Mouse (Mus musculus): ENCODE measurements around the gene Get4. TPM values are rescaled to one million over a fixed set of nuclear protein-coding genes. Genes with fewer than 3 reads are reported as not detected.

Get4 gene
- polyA plus RNA-seq, 1 experiment from 2014 or later, result 109 TPM

GRCm38 (mm10) chr5:139291811-139292560, 39.9 kb downstream of the Get4 start:
- Histone ChIP-seq H3K36me3 (ENCODE audit: control insufficient read depth, insufficient read depth, low read length) (no peaks in the 10 kb centered on the region), H3K4me3 (ENCODE audit: low read depth, low read length) (no peak overlapping the region), H3K27ac (ENCODE audit: low read depth, low read length) (no peak overlapping the region), H3K9ac (replicated peaks; ENCODE audit: low read depth, low read length) (no peak overlapping the region), H3K4me2 (ENCODE audit: low read depth, low read length) (no peak overlapping the region), H3K27me3 (ENCODE audit: control insufficient read depth, insufficient read depth, low read length) (no peaks in the 10 kb centered on the region), H3K9me3 (ENCODE audit: control insufficient read depth, low read length) (no peaks in the 10 kb centered on the region), H3K4me1 (ENCODE audit: control insufficient read depth, insufficient read depth, low read length) (no peaks in the 10 kb centered on the region)
- no peak for ATAC-seq (ENCODE audit: low read depth)
- 66% methylated on average over 6 of the region's 6 CpGs for WGBS

- Histone ChIP-seq H3K9ac (replicated peaks; ENCODE audit: low read depth, low read length) (no peak overlapping the region), H3K4me3 (ENCODE audit: low read depth, low read length) (no peak overlapping the region), H3K4me2 (ENCODE audit: low read depth, low read length) (no peak overlapping the region), H3K27ac (ENCODE audit: low read depth, low read length) (no peak overlapping the region), H3K36me3 (ENCODE audit: control insufficient read depth, insufficient read depth, low read length) (no peaks in the 10 kb centered on the region), H3K4me1 (ENCODE audit: control insufficient read depth, insufficient read depth, low read length) (no peaks in the 10 kb centered on the region), H3K27me3 (ENCODE audit: control insufficient read depth, insufficient read depth, low read length) (no peaks in the 10 kb centered on the region), H3K9me3 (ENCODE audit: control insufficient read depth, low read length) (no peaks in the 10 kb centered on the region)
- ATAC-seq (ENCODE audit: low read depth), result no peak
- 84% methylated on average over 2 of the region's 2 CpGs for WGBS
Measured at GRCm38 (mm10) chr5:139294089-139294488, 42.0 kb downstream of the Get4 start.

- no peaks in the 10 kb centered on the region for H3K27me3 ChIP-seq (ENCODE audit: control insufficient read depth, insufficient read depth, low read length)
- H3K4me2 ChIP-seq (ENCODE audit: low read depth, low read length), result no peak overlapping the region
- no peak overlapping the region for H3K27ac ChIP-seq (ENCODE audit: low read depth, low read length)
- 90% methylated on average over 10 of the region's 10 CpGs for WGBS
- no peak overlapping the region for H3K9ac ChIP-seq (replicated peaks; ENCODE audit: low read depth, low read length)
- no peaks in the 10 kb centered on the region for H3K4me1 ChIP-seq (ENCODE audit: control insufficient read depth, insufficient read depth, low read length)
- ATAC-seq (ENCODE audit: low read depth), result no peak
- no peak overlapping the region for H3K4me3 ChIP-seq (ENCODE audit: low read depth, low read length)
- no peaks in the 10 kb centered on the region for H3K9me3 ChIP-seq (ENCODE audit: control insufficient read depth, low read length)
- H3K36me3 ChIP-seq (ENCODE audit: control insufficient read depth, insufficient read depth, low read length), result no peaks in the 10 kb centered on the region
Measured at GRCm38 (mm10) chr5:139297092-139297491, 45.0 kb downstream of the Get4 start.

- Histone ChIP-seq H3K4me1 (ENCODE audit: control insufficient read depth, insufficient read depth, low read length) (no peaks in the 10 kb centered on the region), H3K9ac (replicated peaks; ENCODE audit: low read depth, low read length) (no peak overlapping the region), H3K4me2 (ENCODE audit: low read depth, low read length) (no peak overlapping the region), H3K36me3 (ENCODE audit: control insufficient read depth, insufficient read depth, low read length) (no peaks in the 10 kb centered on the region), H3K4me3 (ENCODE audit: low read depth, low read length) (no peak overlapping the region), H3K27ac (ENCODE audit: low read depth, low read length) (no peak overlapping the region), H3K27me3 (ENCODE audit: control insufficient read depth, insufficient read depth, low read length) (no peaks in the 10 kb centered on the region), H3K9me3 (ENCODE audit: control insufficient read depth, low read length) (no peaks in the 10 kb centered on the region)
- WGBS, result 74% methylated on average over 5 of the region's 5 CpGs
- ATAC-seq (ENCODE audit: low read depth), result no peak
Measured at GRCm38 (mm10) chr5:139297745-139298144, 45.6 kb downstream of the Get4 start.

GRCm38 (mm10) chr5:139302101-139302500, 50.0 kb downstream of the Get4 start:
- WGBS, result 89% methylated on average over 6 of the region's 6 CpGs
- no peak overlapping the region for H3K9ac ChIP-seq (replicated peaks; ENCODE audit: low read depth, low read length)
- H3K27ac ChIP-seq (ENCODE audit: low read depth, low read length), result no peak overlapping the region
- H3K27me3 ChIP-seq (ENCODE audit: control insufficient read depth, insufficient read depth, low read length), result no peaks in the 10 kb centered on the region
- no peak overlapping the region for H3K4me2 ChIP-seq (ENCODE audit: low read depth, low read length)
- no peaks in the 10 kb centered on the region for H3K4me1 ChIP-seq (ENCODE audit: control insufficient read depth, insufficient read depth, low read length)
- no peak for ATAC-seq (ENCODE audit: low read depth)
- H3K4me3 ChIP-seq (ENCODE audit: low read depth, low read length), result no peak overlapping the region
- H3K36me3 ChIP-seq (ENCODE audit: control insufficient read depth, insufficient read depth, low read length), result no peaks in the 10 kb centered on the region
- no peaks in the 10 kb centered on the region for H3K9me3 ChIP-seq (ENCODE audit: control insufficient read depth, low read length)

GRCm38 (mm10) chr5:139303646-139304061, 51.5 kb downstream of the Get4 start:
- no peak overlapping the region for H3K27ac ChIP-seq (ENCODE audit: low read depth, low read length)
- H3K36me3 ChIP-seq (ENCODE audit: control insufficient read depth, insufficient read depth, low read length), result no peaks in the 10 kb centered on the region
- no peaks in the 10 kb centered on the region for H3K4me1 ChIP-seq (ENCODE audit: control insufficient read depth, insufficient read depth, low read length)
- no peaks in the 10 kb centered on the region for H3K27me3 ChIP-seq (ENCODE audit: control insufficient read depth, insufficient read depth, low read length)
- H3K4me2 ChIP-seq (ENCODE audit: low read depth, low read length), result no peak overlapping the region
- no peak overlapping the region for H3K9ac ChIP-seq (replicated peaks; ENCODE audit: low read depth, low read length)
- no peaks in the 10 kb centered on the region for H3K9me3 ChIP-seq (ENCODE audit: control insufficient read depth, low read length)
- ATAC-seq (ENCODE audit: low read depth), result no peak
- WGBS, result 92% methylated on average over 9 of the region's 9 CpGs
- no peak overlapping the region for H3K4me3 ChIP-seq (ENCODE audit: low read depth, low read length)

- Histone ChIP-seq H3K9me3 (ENCODE audit: control insufficient read depth, low read length) (no peaks in the 10 kb centered on the region), H3K27me3 (ENCODE audit: control insufficient read depth, insufficient read depth, low read length) (no peaks in the 10 kb centered on the region), H3K4me3 (ENCODE audit: low read depth, low read length) (no peak overlapping the region), H3K36me3 (ENCODE audit: control insufficient read depth, insufficient read depth, low read length) (no peaks in the 10 kb centered on the region), H3K4me2 (ENCODE audit: low read depth, low read length) (no peak overlapping the region), H3K4me1 (ENCODE audit: control insufficient read depth, insufficient read depth, low read length) (no peaks in the 10 kb centered on the region), H3K27ac (ENCODE audit: low read depth, low read length) (no peak overlapping the region), H3K9ac (replicated peaks; ENCODE audit: low read depth, low read length) (no peak overlapping the region)
- no peak for ATAC-seq (ENCODE audit: low read depth)
- 81% methylated on average over 3 of the region's 3 CpGs for WGBS
Measured at GRCm38 (mm10) chr5:139309946-139310345, 57.8 kb downstream of the Get4 start.

GRCm38 (mm10) chr5:139310477-139310876, 58.4 kb downstream of the Get4 start:
- Histone ChIP-seq H3K4me2 (ENCODE audit: low read depth, low read length) (no peak overlapping the region), H3K4me3 (ENCODE audit: low read depth, low read length) (no peak overlapping the region), H3K4me1 (ENCODE audit: control insufficient read depth, insufficient read depth, low read length) (no peaks in the 10 kb centered on the region), H3K36me3 (ENCODE audit: control insufficient read depth, insufficient read depth, low read length) (no peaks in the 10 kb centered on the region), H3K9ac (replicated peaks; ENCODE audit: low read depth, low read length) (no peak overlapping the region), H3K27ac (ENCODE audit: low read depth, low read length) (no peak overlapping the region), H3K9me3 (ENCODE audit: control insufficient read depth, low read length) (no peaks in the 10 kb centered on the region), H3K27me3 (ENCODE audit: control insufficient read depth, insufficient read depth, low read length) (no peaks in the 10 kb centered on the region)
- 89% methylated on average over 4 of the region's 4 CpGs for WGBS
- ATAC-seq (ENCODE audit: low read depth), result no peak

- Histone ChIP-seq H3K4me2 (ENCODE audit: low read depth, low read length) (no peak overlapping the region), H3K4me1 (ENCODE audit: control insufficient read depth, insufficient read depth, low read length) (no peaks in the 10 kb centered on the region), H3K27me3 (ENCODE audit: control insufficient read depth, insufficient read depth, low read length) (no peaks in the 10 kb centered on the region), H3K9me3 (ENCODE audit: control insufficient read depth, low read length) (no peaks in the 10 kb centered on the region), H3K27ac (ENCODE audit: low read depth, low read length) (no peak overlapping the region), H3K4me3 (ENCODE audit: low read depth, low read length) (no peak overlapping the region), H3K9ac (replicated peaks; ENCODE audit: low read depth, low read length) (no peak overlapping the region), H3K36me3 (ENCODE audit: control insufficient read depth, insufficient read depth, low read length) (no peaks in the 10 kb centered on the region)
- no peak for ATAC-seq (ENCODE audit: low read depth)
- WGBS, result 91% methylated on average over 9 of the region's 9 CpGs
Measured at GRCm38 (mm10) chr5:139311822-139312221, 59.7 kb downstream of the Get4 start.
